Mouse (Mus musculus): ENCODE data around the gene Dtymk.
"Not testable (repeated sequence)": the region's sequence is repeated elsewhere in the genome, so short reads cannot be mapped to it uniquely, and the experiment has no call there.

The Dtymk gene

DNA sequence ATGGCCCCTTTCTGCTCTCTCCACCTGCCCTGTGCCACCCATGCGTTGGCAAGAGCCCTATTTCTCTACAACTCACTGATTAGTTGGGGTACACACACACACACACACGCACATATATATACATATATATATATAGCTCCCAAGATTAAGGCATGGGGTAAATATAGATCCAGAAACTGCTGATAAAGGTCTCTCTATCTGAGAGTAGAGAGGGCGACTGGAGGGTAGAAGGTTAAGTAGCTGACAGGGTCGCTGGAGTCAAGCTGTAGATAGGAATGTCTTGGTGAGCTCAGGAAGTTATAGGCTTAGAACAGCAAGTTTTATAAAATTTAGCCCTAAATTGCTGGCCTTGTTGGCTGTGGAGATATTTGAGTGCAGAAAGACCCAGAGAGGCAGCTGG, 3.1 kb upstream of the Dtymk start:
- no peak for DNase-seq (ENCODE audit: low spot score)

DNA sequence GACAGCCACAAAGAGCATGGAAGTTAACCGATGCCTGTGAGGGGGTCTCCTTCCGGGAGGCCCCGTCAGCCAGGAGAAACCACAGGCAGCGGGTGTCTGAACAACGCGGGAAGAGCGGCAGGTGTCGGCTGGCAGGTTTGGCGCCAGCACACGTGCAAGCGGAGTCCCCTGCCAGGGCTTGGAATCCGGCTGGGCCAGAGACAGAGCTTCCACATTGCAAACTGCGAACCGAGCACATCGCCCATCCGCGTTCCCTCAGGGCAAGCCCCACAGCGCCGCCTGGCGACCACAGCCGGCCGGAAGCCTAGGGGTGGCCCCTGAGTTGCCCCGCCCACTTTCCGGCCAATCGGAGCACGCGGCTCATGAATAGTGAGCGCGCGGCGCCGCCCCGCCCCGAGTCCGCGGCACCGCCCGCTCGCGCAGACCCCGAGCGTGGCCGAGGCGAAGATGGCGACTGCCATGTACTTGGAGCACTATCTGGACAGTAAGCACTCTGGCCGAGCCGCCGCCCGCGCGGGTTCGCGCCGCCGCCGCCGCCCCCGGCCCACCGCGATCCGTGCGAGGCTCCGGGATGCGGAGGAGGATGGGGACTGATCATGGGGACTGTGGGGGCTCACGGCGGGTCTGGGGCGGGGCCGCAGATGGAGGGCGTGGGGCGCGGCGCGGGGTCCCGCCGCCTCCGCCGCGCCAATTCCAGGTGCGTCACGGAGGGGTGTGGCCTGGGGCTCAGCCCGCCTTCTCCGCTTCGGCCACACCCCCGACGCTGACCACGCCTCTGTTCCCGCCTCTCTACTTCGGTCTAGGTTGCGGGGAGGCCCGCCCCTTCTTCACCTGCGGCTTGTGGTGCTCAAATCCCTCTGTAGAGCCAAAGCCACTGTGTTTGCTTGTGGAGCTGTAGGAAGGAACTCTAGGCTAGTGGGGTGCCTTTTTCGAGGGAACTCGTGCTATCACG, 2.1 kb upstream of the Dtymk start, which contains the start of gene Ing5:
Gene Ing5 (plus strand): TSS at position 410 of the 952 bp plus-strand sequence.
- DNase-seq (ENCODE audit: low spot score), result peak; percentile 99

DNA sequence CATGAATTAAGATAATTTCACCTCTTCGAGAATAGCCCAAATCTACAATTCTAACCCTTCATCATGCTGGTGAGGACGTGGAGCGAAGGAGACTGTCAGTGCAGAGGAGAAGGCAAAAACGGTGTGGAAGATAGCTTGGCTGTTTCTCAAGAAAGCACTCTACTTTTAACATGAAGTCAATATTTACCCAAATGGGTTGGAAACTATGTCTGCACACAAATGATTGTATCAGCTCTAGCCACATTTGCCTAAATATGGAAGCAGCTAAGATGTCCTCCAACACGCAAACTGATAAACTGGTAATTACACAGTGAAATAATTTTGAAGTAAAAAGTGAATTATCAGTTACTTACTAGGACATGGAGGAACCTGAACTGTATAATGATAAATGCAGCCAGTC, 1.0 kb upstream of the Dtymk start:
- no peak for DNase-seq (ENCODE audit: low spot score)

DNA sequence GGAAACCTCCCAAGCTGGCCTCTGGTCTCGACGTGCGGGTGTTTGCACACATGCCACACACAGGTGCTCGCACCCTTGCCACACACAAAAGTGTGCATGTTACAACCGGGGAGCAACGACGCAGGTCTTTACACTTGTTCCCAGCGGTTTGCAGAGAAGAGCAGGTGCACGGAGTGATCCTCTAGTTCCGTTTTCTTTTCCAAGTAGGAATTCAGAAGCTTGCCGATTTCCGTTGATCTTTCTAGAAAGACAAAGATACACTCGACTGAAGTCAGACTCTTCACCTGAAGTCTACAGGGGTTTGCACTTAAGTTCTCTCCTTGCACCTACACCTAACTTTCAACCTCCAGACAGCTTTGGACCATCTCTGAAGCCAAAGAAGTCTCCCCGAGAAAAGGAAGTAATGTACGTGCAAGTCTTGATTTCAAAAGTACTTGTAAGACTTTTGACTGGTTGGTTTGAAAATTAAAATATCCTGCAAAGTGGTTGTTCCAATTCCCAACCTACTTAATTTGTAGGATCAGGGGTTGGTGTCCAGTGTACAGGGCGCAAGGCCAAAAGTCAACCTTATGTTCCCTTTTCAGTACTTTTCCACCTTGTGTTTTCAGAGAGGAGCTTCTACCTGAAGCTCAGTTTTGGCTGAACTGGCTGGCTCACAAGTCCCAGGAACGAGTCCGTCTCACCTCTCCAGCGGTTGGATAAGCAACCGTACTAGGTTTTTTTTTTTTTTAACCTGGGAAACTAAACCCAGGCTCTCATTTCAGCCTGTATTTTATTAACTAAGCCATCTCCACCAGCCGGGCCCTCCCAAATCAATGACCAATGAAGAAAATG, 847 bp downstream of the Dtymk start:
- DNase-seq (ENCODE audit: low spot score), result no peak

DNA sequence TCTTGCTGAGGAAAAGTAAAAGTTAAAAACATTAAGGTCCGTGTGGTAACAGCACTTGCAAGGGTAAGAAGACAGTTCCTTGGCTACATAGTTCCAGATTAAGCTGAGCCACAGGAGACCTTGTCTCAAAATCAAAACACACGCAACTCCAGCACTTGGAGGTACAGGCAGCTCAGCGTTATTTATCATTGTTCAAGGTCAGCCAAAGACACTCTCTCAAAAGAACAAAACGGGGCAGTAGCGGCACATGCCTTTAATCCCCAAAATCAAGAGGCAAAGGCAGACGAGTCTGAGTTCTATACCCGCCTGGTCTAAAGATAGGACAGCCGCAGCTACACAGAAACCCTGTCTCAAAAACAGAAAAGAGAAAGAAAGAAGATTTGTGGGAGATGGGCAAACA, 5.8 kb downstream of the Dtymk start:
- no peak for DNase-seq (ENCODE audit: low spot score)

DNA sequence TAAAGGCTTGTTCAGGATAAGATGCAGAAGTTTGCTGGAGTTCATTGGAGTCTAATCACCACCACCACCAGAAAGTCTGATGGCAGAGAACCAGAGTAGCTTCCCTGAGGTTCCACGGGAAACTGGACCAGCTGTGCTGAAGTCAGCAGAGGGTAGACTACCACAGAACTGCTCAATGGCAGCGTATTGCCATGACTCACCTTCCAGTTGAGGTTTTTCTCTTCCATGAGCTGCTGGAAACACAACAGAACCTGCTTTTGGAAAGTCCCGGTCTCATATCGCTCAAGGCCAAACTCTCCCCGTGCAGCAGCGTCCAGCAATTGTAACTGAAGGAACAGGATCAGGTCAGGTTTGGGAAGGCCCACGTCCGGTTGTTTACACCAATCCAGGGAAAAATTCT, 7.2 kb downstream of the Dtymk start:
- DNase-seq (ENCODE audit: low spot score), result no peak

DNA sequence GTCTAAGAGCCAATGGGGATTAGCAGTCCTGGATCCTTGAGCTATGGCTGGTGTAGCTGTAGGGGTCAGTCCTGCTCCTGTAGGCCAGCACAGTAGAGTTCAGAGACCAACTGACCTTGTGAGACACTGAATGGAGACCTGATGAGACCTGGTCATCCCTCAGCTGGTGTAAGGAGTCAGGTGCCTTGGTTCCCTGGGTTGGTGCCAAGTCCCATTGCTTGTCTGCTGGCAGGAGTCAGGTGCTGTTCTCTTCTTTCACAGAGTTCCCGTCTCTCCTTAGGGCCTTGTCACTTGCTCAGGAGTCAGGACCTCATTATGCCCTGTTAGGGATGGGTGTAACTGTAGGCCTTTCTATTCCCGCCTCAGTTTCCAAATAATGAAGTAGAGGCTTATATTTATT, 14.8 kb downstream of the Dtymk start:
- no peak for DNase-seq (ENCODE audit: low spot score)

DNA sequence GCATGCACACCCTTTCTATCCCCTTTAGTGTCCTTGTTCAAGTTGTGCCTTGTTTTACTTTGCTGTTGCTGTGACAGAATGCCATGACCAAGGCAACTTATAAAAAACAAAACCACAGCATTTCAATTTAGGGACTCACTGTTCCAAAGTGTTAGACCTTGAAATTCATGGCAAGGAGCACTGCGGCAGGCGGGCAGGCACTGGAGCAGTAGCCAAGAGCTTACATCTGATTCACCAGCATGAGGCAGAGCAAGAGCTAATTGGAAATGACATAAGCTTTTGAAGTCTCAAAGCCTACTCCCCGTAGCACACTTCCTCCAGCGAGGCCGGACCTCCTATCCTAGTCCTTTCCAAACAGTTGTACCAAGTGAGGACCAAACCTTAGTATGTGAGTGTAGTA, 25.0 kb downstream of the Dtymk start:
- DNase-seq (ENCODE audit: low spot score), result no peak

DNA sequence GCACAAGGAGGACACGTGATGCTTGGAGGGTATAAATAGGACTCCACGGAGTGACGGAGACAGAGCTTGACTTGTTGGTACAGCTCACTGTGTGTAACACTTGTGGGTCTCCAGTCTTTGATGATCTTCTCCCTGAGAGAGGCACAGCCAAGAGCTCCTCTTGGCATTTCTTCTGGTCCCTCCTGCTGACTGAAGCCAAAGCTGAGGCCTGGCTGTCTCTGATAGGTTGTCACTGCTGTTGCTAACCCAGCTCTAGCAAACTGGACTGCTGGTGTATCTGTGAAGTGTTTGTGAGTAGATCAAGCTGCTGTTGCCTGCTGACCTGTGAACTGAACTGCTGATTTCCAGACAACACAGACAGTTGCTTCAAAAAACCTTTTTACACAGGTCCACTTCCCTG, 31.8 kb downstream of the Dtymk start:
- DNase-seq (ENCODE audit: low spot score), result no peak

DNA sequence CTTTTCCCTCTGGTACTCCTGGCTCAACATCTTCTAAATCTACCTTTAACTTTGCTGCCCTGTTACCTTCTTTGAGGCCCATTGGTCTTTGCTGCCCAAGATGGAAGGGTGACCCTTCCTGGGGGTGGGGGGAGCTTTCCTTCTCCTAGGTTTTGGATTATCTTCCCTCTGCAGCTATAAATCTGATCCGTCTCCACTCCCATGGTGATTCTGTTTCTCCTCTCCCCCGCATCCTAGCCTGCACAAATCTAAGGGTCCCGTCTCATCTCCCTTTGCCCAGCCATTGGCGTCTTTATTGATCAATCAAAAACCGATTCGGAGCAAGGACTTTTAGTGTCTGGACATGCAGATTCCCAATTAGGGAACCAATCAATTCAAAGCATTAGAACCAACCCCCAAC, 34.1 kb downstream of the Dtymk start:
- no peak for DNase-seq (ENCODE audit: low spot score)

DNA sequence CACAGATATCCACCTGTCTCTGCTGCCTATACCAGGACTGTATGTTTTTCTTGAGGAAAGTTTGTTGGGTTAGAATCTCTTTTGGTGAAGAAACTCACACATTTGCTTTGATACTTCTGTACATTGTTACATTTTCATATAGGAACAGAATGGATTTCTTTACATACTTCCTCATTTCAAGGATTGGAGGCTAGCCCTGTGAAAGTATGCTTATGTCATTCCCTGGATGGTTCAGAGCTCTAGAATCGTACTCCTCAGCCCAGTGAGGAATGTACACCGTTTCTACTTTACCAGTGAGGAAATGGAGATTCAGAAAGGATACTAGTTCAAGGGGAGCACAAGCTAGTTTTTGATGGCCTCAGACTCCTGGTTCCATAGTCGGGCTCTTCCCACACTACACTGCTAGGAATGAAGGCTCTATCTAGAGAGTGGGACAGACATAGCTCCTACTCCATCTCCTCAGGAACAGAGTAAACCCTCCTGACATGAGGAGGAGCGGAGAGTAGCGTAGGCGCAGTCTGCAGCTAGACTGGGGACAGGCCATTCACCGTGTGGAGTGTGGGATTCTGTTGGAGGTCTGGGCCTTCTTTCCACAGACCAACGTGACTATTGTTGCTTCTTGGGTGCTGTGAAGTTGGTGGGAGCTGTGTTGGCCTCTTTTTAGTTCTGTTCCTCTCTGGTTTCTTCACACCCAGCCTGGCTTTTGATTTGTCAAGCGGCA, 36.7 kb downstream of the Dtymk start:
- DNase-seq (ENCODE audit: low spot score), result no peak

DNA sequence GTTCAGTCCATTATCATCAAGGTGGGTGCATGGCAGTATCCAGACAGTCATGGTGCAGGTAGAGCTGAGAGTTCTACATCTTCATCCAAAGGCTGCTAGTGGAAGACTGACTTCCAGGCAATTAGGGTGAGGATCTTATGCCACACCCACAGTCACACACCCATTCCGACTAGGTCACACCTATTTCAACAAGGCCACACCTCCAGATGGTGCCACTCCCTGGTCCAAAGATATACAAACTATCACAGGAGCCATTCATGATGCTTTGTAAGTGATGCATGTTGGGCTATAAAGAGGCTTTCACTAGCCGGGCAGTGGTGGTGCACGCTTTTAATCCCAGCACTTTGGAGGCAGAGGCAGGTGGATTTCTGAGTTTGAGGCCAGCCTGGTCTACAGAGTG, 38.2 kb downstream of the Dtymk start:
- not testable (repeated sequence) for DNase-seq (ENCODE audit: low spot score)

DNA sequence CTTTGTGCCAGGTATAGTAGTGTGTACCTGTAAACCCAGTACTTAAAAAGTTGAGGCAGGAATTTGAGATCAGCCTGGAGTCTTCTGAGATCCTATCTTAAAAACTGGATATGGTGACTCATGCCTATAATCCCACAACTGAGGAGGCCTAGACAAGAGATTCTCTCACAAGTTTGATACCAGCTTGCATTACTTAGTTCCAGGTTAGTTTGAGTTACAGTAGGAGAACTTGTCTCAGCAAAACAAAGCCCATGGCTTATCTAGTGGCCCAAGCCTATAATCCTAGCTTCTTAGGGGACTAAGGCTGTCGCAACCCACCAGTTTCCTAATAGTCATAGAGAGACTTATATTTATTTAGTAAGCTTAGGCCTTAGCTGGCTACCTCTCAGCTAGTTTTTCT, 41.7 kb downstream of the Dtymk start:
- DNase-seq (ENCODE audit: low spot score), result no peak

DNA sequence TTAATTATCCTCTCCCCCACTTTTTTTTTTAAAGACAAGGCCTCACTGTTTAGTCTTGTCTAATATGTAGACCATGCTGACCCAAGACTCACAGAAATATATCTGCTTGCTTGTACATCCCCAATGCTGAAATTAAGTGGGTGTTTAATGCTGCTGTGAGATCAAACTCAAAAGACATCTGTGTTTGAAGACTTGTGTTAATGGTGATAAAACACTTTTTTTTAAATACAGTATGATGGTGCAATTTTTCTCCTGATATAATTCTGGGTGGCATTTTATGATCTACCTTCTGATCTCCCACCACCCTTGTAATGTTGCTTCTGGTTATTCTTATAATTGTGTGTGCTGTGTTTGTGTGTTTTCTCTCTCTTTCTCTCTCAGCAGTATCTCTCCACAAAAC, 45.6 kb downstream of the Dtymk start:
- DNase-seq (ENCODE audit: low spot score), result no peak

DNA sequence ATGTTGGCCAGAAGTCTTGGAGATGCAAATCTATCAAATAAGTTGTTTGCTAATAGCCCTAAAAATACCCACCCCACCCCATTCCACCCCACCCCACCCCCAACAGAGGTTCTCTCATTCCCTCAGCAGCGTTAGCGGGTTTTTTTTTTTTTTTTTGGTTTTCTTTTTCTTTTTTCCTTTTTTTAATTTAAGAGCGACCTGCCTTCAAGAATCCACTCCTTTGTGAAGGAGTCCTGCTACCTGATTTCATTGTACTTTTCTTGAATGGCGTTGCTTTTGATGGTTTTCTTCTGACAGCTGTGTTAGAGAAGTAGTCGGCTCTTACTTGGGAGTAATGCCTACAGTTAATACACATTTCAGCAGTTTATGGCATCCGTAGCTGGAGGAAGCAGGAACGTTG, 46.1 kb downstream of the Dtymk start:
- no peak for DNase-seq (ENCODE audit: low spot score)

DNA sequence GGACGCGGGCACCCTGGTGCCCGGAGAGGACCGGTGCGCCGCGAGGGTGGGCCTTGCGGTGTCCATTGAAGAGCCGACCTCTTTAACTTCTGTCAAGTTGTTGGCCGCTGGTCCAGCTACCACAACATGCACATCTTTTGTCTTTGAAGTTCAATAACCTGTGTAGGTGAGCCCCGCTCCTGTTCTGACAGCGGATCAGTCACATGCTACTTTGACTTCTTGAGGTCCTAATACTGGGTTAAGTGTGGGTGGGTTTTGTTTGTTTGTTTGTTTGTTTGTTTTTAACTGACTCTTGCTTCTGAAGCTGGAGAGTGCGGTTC, 46.5 kb downstream of the Dtymk start:
- no peak for DNase-seq (ENCODE audit: low spot score)

DNA sequence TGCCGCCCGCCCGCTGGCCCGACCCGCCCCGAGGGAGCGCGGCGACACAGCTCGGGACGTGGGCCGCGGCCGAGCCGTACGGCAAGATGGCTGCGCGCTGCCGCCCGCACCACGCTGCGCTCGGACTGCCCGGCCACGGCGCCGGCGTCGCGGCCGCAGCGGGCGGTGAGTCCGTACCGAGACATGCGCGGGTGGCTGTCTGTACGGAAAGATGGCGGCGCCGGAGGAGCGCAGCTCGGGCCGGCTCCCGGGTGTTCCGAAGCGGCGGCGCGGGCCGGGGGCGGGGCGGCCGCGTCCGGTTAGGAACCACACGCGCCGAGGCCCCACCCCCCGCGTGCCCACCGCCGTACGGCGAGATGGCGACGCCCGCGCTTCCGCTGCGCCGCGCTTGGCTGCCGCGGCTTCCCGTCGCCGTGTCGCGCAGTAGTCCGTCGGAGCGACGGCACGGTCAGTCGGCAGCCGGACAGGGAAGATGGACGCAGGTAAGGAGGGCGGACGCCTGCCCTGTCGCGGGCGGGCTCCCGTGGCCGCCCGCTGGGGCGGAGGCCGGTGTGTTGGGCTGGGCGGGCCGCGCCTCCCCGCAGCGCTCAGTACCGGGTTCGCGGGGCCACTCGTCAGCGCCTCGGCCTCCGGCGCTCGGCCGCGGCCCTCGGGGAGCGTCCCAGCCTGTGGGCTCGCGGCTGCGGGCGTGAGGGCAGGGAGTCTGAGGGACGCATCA, 47.0 kb downstream of the Dtymk start, which contains the start of gene Thap4:
Gene Thap4 (minus strand): TSS at position 292 of the 718 bp plus-strand sequence.
- peak; percentile 59 for DNase-seq (ENCODE audit: low spot score)

DNA sequence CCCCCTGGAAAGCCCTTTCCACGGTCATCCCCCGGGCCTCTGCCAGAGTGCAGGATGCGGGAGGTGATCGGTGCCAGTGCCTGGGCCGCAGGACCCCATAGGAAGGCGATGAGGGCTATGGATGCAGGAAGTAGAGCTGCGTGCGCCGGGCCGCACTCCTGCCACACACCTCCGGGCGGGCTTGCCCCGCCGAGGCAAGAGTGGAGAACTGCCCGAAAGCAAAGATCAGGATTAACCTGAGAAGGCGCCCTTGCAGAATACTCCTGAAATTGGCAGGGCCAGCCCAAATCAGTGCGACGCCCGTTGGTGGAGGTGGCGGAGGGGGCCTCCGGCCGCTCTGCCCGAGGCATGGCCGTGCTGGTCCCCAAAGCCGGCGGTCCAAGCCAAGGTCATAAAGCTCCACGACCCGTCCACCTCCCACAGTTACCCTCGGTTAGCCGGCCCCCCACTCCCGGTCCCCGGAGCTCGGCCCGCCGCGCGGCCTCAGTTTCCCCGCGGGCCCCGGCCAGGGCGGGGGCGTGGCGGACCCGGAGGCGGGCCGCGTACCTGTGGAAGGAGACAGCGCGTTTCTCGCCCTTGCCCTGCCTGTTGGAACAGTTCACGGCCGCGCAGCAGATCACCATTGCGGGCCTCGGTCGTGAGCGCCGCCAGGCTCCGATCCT, 47.7 kb downstream of the Dtymk start:
- no peak for DNase-seq (ENCODE audit: low spot score)

DNA sequence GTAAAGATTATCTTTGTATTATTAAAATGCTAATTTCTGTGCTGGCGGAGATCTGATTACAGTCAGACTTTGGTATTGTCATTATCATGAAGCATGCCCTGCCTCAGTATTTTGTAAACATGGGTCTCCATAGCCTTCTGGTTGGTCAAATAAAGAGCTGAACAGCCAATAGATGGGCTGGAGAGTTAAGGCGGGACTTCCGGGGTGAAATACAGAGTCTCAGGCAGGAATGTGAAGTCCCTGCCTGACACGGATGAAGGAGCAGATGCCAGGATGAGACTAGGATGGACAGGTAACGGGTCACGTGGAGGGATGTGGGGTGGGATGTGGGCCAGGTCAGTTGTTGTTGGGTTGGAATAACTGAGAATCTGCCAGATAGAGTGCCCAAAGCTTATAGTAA, 50.4 kb downstream of the Dtymk start, which contains the start of gene Atg4b:
Gene Atg4b (plus strand): TSS at position 211 of the 400 bp plus-strand sequence.
- DNase-seq (ENCODE audit: low spot score), result no peak

DNA sequence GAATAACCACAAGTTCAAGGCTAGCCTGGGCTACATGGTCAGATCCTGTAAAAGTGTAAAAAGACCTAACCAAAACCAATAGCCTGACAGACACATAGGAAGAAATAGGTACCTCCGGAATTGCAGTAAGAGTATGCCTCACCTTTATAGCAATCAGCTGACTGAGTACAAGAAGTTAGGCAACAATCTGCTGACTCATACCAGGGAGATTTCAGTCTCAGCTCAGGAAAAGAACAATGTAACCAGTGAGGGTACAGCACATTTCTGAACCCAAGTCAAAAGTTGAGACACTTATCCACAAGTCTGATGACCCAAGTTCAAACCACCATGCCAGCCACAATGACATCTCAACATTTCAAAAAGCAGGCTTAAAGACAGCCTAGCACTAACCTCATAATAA, 53.2 kb downstream of the Dtymk start:
- DNase-seq (ENCODE audit: low spot score), result no peak

DNA sequence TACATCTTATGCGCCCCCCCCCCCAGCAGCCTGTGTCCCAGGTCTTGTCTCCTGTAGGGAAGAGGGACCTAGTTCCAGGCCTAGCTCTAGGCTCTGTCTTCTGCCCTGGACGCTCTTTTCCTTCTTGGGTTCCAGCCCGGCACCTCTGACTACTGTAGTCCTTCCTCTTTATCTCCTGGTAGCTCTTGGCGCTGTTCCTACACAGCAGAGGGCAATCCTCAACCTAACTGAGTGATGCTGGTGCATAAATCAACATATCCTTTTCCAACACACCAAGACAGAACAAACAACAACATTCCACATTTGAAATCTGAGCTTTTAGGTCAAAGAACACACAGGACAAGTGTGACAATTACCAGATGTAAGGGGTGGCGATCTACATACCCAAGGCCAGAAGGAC, 55.6 kb downstream of the Dtymk start:
- no peak for DNase-seq (ENCODE audit: low spot score)

Measured in layer of hippocampus, adult 9-10 months (tissue).